Mouse (Mus musculus) thymus, postnatal 14 days (tissue): ENCODE measurements around the gene Ttc30a1.

Source experiments
- DNase-seq: peaks from one replicate; pipeline ENCODE4 v3.0.0; 2021

Ttc30a1 gene

GRCm38 (mm10) chr2:75929786-75930444, 51.9 kb downstream of the Ttc30a1 start:
- no peak for DNase-seq

DNA sequence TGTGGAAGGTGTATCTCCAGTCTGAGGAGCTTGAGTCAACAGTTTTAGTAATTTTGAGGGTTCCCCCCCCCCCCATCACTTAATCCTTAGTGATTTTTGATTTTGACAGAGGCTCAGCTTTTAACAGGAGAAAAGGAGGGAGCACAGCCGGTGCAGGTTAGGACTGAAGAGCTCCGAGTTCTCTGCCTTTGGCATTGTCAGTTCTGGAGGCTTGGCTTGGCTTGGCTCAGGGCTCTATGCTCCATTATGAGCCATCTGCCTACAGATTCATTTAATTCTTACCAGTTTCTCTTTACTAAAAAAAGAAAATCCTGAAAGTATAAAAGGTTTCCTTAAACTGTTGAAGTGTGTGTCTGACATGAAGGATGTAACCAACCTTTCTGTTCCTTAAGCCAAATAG, 52.6 kb downstream of the Ttc30a1 start:
- DNase-seq, result no peak
